Mouse (Mus musculus) small intestine, adult 2 months (tissue): ENCODE measurements around the gene Por. TPM values are rescaled to one million over a fixed set of nuclear protein-coding genes. Genes with fewer than 3 reads are reported as not detected.

Source experiments
- H3K27ac ChIP-seq: fragments of 200-500 bp; 2 replicates; pipeline ENCODE4 v1.5.1; 2012; ENCODE audit warnings: low read depth, low read length, control low read depth, inconsistent platforms; ENCODE audit not compliant: insufficient read depth
- H3K27me3 ChIP-seq: fragments of 200-500 bp; 2 replicates; pipeline ENCODE4 v1.6.1; 2012; ENCODE audit warnings: mild to moderate bottlenecking, moderate library complexity, low read length, inconsistent platforms; ENCODE audit not compliant: control insufficient read depth, insufficient read depth
- H3K36me3 ChIP-seq: fragments of 200-500 bp; 2 replicates; pipeline ENCODE4 v1.6.1; 2012; ENCODE audit warnings: mild to moderate bottlenecking, low read length, control low read depth, inconsistent platforms; ENCODE audit not compliant: control insufficient read depth, insufficient read depth
- H3K4me1 ChIP-seq: fragments of 200-500 bp; 2 replicates; pipeline ENCODE4 v1.6.1; 2012; ENCODE audit warnings: low read length, inconsistent platforms, mixed read lengths; ENCODE audit not compliant: control insufficient read depth, insufficient read depth, insufficient read length
- H3K4me3 ChIP-seq: fragments of 200-500 bp; 2 replicates; pipeline ENCODE4 v1.5.1; 2012; ENCODE audit warnings: low read depth, mild to moderate bottlenecking, control low read depth, inconsistent platforms, low read length, moderate library complexity
- CTCF ChIP-seq: fragments of 200-500 bp; IDR thresholded peaks from 2 replicates; pipeline ENCODE4 v1.5.1; 2012; ENCODE audit warnings: low read depth, mild to moderate bottlenecking, control low read depth, inconsistent platforms, low read length, moderate library complexity, mixed read lengths; ENCODE audit not compliant: insufficient replicate concordance, insufficient read length; ENCODE audit errors: extremely low read depth
- POLR2A ChIP-seq: fragments of 200-500 bp; IDR thresholded peaks from 2 replicates; pipeline ENCODE4 v1.6.1; 2012; ENCODE audit warnings: low read depth, mild to moderate bottlenecking, control low read depth, inconsistent platforms, low read length, moderate library complexity
- WGBS: fragments of 180-500 bp; shearing (Covaris S2); methylation state at CpG from one replicate; pipeline ENCODE4 v1.1.7; 2018; 5-methylcytosine and 5-hydroxymethylcytosine counted together
- polyA plus RNA-seq: library from polyadenylated mRNA; depleted of rRNA; stranded (reverse); fragments of >200 nt; gene quantifications from 2 replicates; pipeline ENCODE4 v1.2.3, GENCODE M21; 2012

Por gene
- polyA plus RNA-seq, 1 experiment: 192 TPM

- no peak overlapping the region for H3K4me3 ChIP-seq
- 62% methylated on average over 2 of the region's 2 CpGs for WGBS
- no peak overlapping the region for H3K27ac ChIP-seq
- H3K27me3 ChIP-seq: no peaks in the 10 kb centered on the region
- H3K36me3 ChIP-seq: no peaks in the 10 kb centered on the region
- peaks cover 36% of the 10 kb centered on the region for H3K4me1 ChIP-seq
- TF ChIP-seq POLR2A (no peak), CTCF (no peak)
Measured at GRCm38 (mm10) chr5:135670881-135671280, 1.0 kb downstream of the Por start.

- Histone ChIP-seq H3K4me3 (no peak overlapping the region), H3K4me1 (peaks cover 36% of the 10 kb centered on the region), H3K36me3 (no peaks in the 10 kb centered on the region), H3K27ac (peak overlapping the region; percentile 14), H3K27me3 (no peaks in the 10 kb centered on the region)
- TF ChIP-seq POLR2A: no peak
- no peak for TF ChIP-seq CTCF
- 43% methylated on average over 4 of the region's 4 CpGs for WGBS
Measured at GRCm38 (mm10) chr5:135672509-135672908, 2.7 kb downstream of the Por start.

- Histone ChIP-seq H3K36me3 (no peaks in the 10 kb centered on the region), H3K27ac (peak overlapping the region; percentile 14), H3K27me3 (no peaks in the 10 kb centered on the region), H3K4me3 (no peak overlapping the region), H3K4me1 (peaks cover 36% of the 10 kb centered on the region)
- 59% methylated on average over 5 of the region's 5 CpGs for WGBS
- no peak for TF ChIP-seq CTCF
- no peak for TF ChIP-seq POLR2A
Measured at GRCm38 (mm10) chr5:135672980-135673379, 3.1 kb downstream of the Por start.

GRCm38 (mm10) chr5:135674349-135674775, 4.5 kb downstream of the Por start:
- Histone ChIP-seq H3K27me3 (no peaks in the 10 kb centered on the region), H3K27ac (peak overlapping the region; percentile 87), H3K36me3 (no peaks in the 10 kb centered on the region), H3K4me1 (peaks cover 36% of the 10 kb centered on the region), H3K4me3 (no peak overlapping the region)
- TF ChIP-seq POLR2A: no peak
- TF ChIP-seq CTCF: no peak
- 18% methylated on average over 3 of the region's 3 CpGs for WGBS

- TF ChIP-seq CTCF: no peak
- TF ChIP-seq POLR2A: no peak
- Histone ChIP-seq H3K27ac (peak overlapping the region; percentile 73), H3K4me1 (peaks cover 34% of the 10 kb centered on the region), H3K27me3 (no peaks in the 10 kb centered on the region), H3K36me3 (no peaks in the 10 kb centered on the region), H3K4me3 (0 out of 2 replicates have a peak overlapping the region, but pooled peaks have one; percentile 0)
- WGBS: 4% methylated on average over 11 of the region's 11 CpGs
Measured at GRCm38 (mm10) chr5:135674821-135675220, 5.0 kb downstream of the Por start.

GRCm38 (mm10) chr5:135676696-135677095, 6.9 kb downstream of the Por start:
- Histone ChIP-seq H3K4me1 (peaks cover 34% of the 10 kb centered on the region), H3K27me3 (no peaks in the 10 kb centered on the region), H3K27ac (no peak overlapping the region), H3K36me3 (no peaks in the 10 kb centered on the region), H3K4me3 (no peak overlapping the region)
- no peak for TF ChIP-seq POLR2A
- no peak for TF ChIP-seq CTCF
- WGBS: 82% methylated on average over 3 of the region's 3 CpGs

- H3K36me3 ChIP-seq: no peaks in the 10 kb centered on the region
- TF ChIP-seq POLR2A: no peak
- no peak for TF ChIP-seq CTCF
- H3K27ac ChIP-seq: no peak overlapping the region
- 79% methylated on average over 2 of the region's 2 CpGs for WGBS
- peaks cover 35% of the 10 kb centered on the region for H3K4me1 ChIP-seq
- H3K27me3 ChIP-seq: no peaks in the 10 kb centered on the region
- no peak overlapping the region for H3K4me3 ChIP-seq
Measured at GRCm38 (mm10) chr5:135677251-135677650, 7.4 kb downstream of the Por start.
